Mouse (Mus musculus) heart, embryonic 12.5 days (tissue): ENCODE results near the gene Defb23. TPM values are rescaled to one million over a fixed set of nuclear protein-coding genes. Genes with fewer than 3 reads are reported as not detected.

ENCODE experiments used
- ATAC-seq: fragments of 200-750 bp; cut with Nextera tagmentation; 2 replicates; pipeline ENCODE4 v1.8.0; 2017; ENCODE audit warnings: moderate TSS enrichment, moderate library complexity; ENCODE audit not compliant: insufficient number of reproducible peaks, low FRiP score
- H3K27ac ChIP-seq: fragments of 300-500 bp; sonication (generic); 2 replicates; pipeline ENCODE4 v1.5.1; 2016; ENCODE audit warnings: mild to moderate bottlenecking, moderate library complexity; ENCODE audit not compliant: poor library complexity, severe bottlenecking
- H3K27me3 ChIP-seq: fragments of 300-500 bp; sonication (generic); replicated peaks from 2 replicates; pipeline ENCODE4 v1.6.1; 2016; ENCODE audit warnings: mild to moderate bottlenecking, moderate library complexity
- H3K36me3 ChIP-seq: fragments of 300-500 bp; sonication (generic); 2 replicates; pipeline ENCODE4 v1.6.1; 2016; ENCODE audit warnings: mild to moderate bottlenecking, moderate library complexity
- H3K4me1 ChIP-seq: fragments of 300-500 bp; sonication (generic); replicated peaks from 2 replicates; pipeline ENCODE4 v1.6.1; 2016; ENCODE audit warnings: mild to moderate bottlenecking
- H3K4me2 ChIP-seq: fragments of 300-500 bp; sonication (generic); 2 replicates; pipeline ENCODE4 v1.6.1; 2016; ENCODE audit warnings: mild to moderate bottlenecking, moderate library complexity
- H3K4me3 ChIP-seq: fragments of 300-500 bp; sonication (generic); 2 replicates; pipeline ENCODE4 v1.5.1; 2016; ENCODE audit warnings: mild to moderate bottlenecking
- H3K9ac ChIP-seq: fragments of 300-500 bp; sonication (generic); 2 replicates; pipeline ENCODE4 v1.6.1; 2016; ENCODE audit warnings: mild to moderate bottlenecking, moderate library complexity
- H3K9me3 ChIP-seq: fragments of 300-500 bp; sonication (generic); replicated peaks from 2 replicates; pipeline ENCODE4 v1.6.1; 2016; ENCODE audit warnings: mild to moderate bottlenecking, moderate library complexity
- WGBS: fragments of 180-500 bp; shearing (Covaris S2); methylation state at CpG from one replicate; pipeline ENCODE4 v1.1.7; 2016; 5-methylcytosine and 5-hydroxymethylcytosine counted together
- polyA plus RNA-seq: library from polyadenylated mRNA; unstranded; fragments of >200 nt; fragmentation: Nextera tagmentation; extraction: Ambion mirVana; gene quantifications from 2 replicates; pipeline ENCODE4 v1.2.1, GENCODE M21; 2016

The Defb23 gene
- polyA plus RNA-seq: not detected in 2 replicates

DNA sequence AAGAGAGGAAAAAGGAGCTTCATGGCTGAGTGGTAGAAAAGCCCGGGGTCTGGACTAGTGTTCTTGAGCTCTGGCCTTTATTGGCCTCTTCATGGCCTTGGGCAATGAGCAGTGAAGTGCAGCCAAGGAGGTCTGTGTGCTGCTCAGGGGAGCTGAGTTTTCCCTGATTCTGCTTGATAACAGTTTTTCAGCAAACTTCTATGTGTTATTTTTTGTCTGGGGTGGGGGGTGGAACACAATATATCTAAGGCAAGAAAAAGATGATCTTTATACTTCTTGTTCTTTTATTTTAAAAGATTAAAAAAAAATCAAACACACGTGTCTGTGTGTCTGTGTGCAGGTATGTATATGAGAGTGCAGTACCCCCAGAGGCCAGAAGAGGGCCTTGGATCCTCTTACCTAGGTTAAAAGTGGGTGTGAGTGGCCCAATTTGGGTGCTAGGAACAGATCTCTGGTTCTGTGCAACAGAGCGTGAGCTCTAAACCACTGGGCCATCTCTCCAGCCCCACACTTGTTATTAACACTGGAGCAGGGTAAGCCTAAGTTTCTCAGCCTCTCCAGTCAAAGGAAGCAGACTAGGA lies at the start of gene Defb23:
TSS of gene Defb23 (minus strand) at position 51 of the 581 bp plus-strand sequence.
- peaks cover 13% of the 10 kb centered on the region; the same call in 1 of the 2 replicates for H3K9me3 ChIP-seq
- H3K4me1 ChIP-seq: no peaks in the 10 kb centered on the region
- H3K27me3 ChIP-seq: 0 out of 2 replicates have a peak, but pooled peaks cover 4% of the 10 kb centered on the region
- H3K36me3 ChIP-seq: no peaks in the 10 kb centered on the region
- no peak for ATAC-seq
- no peak within 1 kb of the TSS for H3K27ac ChIP-seq
- H3K4me3 ChIP-seq: no peak within 1 kb of the TSS
- H3K9ac ChIP-seq: no peak within 1 kb of the TSS
- H3K4me2 ChIP-seq: no peak within 1 kb of the TSS
- 85% methylated on average over 3 of the region's 3 CpGs for WGBS

DNA sequence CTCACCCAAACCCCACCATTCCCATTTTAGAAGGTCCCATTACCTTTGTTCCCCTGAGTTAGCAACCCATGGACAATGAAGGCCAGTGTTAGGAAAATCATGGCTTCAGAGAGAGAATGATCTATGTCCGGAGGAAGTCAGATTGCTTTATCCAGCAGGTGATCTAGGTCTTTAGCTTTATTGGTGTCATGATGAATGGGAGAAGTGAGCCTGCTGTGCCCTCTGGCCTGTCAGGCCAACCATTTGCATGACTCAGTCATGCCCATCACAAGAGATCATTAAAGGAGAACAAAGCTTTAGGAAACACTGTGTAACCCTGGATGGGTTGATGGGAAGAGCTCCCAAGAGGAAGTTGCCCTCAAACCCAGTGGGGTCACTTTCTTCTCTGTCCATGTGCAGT lies 47.2 kb upstream of the Defb23 start, which contains the start of gene Defb26:
TSS of gene Defb26 (minus strand) at position 101 of the 400 bp plus-strand sequence.
- H3K36me3 ChIP-seq: no peaks in the 10 kb centered on the region
- no peak for ATAC-seq
- no peak within 1 kb of the TSS for H3K4me2 ChIP-seq
- WGBS: 82% methylated on average over 1 of the region's 1 CpGs
- no peaks in the 10 kb centered on the region for H3K9me3 ChIP-seq
- no peak within 1 kb of the TSS for H3K27ac ChIP-seq
- H3K4me3 ChIP-seq: no peak within 1 kb of the TSS
- H3K27me3 ChIP-seq: no peaks in the 10 kb centered on the region
- no peak within 1 kb of the TSS for H3K9ac ChIP-seq
- no peaks in the 10 kb centered on the region for H3K4me1 ChIP-seq

GRCm38 (mm10) chr2:152503950-152504349 lies 39.5 kb upstream of the Defb23 start:
- H3K27ac ChIP-seq: no peak overlapping the region
- H3K9me3 ChIP-seq: no peaks in the 10 kb centered on the region
- no peaks in the 10 kb centered on the region for H3K36me3 ChIP-seq
- no peaks in the 10 kb centered on the region for H3K27me3 ChIP-seq
- ATAC-seq: no peak
- H3K4me1 ChIP-seq: no peaks in the 10 kb centered on the region
- no peak overlapping the region for H3K4me2 ChIP-seq
- no peak overlapping the region for H3K4me3 ChIP-seq
- H3K9ac ChIP-seq: no peak overlapping the region
- WGBS: 62% methylated on average over 2 of the region's 2 CpGs

- WGBS: 73% methylated on average over 6 of the region's 6 CpGs
- no peak for ATAC-seq
- Histone ChIP-seq H3K4me1 (no peaks in the 10 kb centered on the region), H3K27ac (no peak overlapping the region), H3K4me2 (no peak overlapping the region), H3K36me3 (no peaks in the 10 kb centered on the region), H3K4me3 (no peak overlapping the region), H3K27me3 (no peaks in the 10 kb centered on the region), H3K9ac (no peak overlapping the region), H3K9me3 (no peaks in the 10 kb centered on the region)
These were observed 36.4 kb upstream of the Defb23 start for GRCm38 (mm10) chr2:152500863-152501229.

- no peaks in the 10 kb centered on the region for H3K9me3 ChIP-seq
- H3K4me2 ChIP-seq: no peak overlapping the region
- 49% methylated on average over 7 of the region's 7 CpGs for WGBS
- H3K27ac ChIP-seq: no peak overlapping the region
- no peaks in the 10 kb centered on the region for H3K4me1 ChIP-seq
- no peak overlapping the region for H3K4me3 ChIP-seq
- no peaks in the 10 kb centered on the region for H3K36me3 ChIP-seq
- no peaks in the 10 kb centered on the region for H3K27me3 ChIP-seq
- ATAC-seq: no peak
- no peak overlapping the region for H3K9ac ChIP-seq
These were observed 35.9 kb upstream of the Defb23 start for GRCm38 (mm10) chr2:152500204-152500862.

- no peak overlapping the region for H3K4me2 ChIP-seq
- no peaks in the 10 kb centered on the region for H3K27me3 ChIP-seq
- H3K4me1 ChIP-seq: no peaks in the 10 kb centered on the region
- H3K27ac ChIP-seq: no peak overlapping the region
- H3K36me3 ChIP-seq: no peaks in the 10 kb centered on the region
- no peak overlapping the region for H3K4me3 ChIP-seq
- WGBS: 74% methylated on average over 6 of the region's 6 CpGs
- no peak overlapping the region for H3K9ac ChIP-seq
- ATAC-seq: no peak
- no peaks in the 10 kb centered on the region for H3K9me3 ChIP-seq
These were observed 33.6 kb upstream of the Defb23 start for GRCm38 (mm10) chr2:152498020-152498419.

GRCm38 (mm10) chr2:152493151-152493550 lies 28.7 kb upstream of the Defb23 start:
- H3K4me2 ChIP-seq: no peak overlapping the region
- ATAC-seq: no peak
- no peak overlapping the region for H3K27ac ChIP-seq
- H3K4me1 ChIP-seq: no peaks in the 10 kb centered on the region
- no peak overlapping the region for H3K9ac ChIP-seq
- H3K4me3 ChIP-seq: no peak overlapping the region
- WGBS: 75% methylated on average over 6 of the region's 6 CpGs
- H3K27me3 ChIP-seq: no peaks in the 10 kb centered on the region
- no peaks in the 10 kb centered on the region for H3K9me3 ChIP-seq
- no peaks in the 10 kb centered on the region for H3K36me3 ChIP-seq

GRCm38 (mm10) chr2:152490038-152490437 lies 25.6 kb upstream of the Defb23 start, which contains the start of gene Defb22:
TSS of gene Defb22 (minus strand) at chr2:152490138.
- no peaks in the 10 kb centered on the region for H3K36me3 ChIP-seq
- H3K4me3 ChIP-seq: no peak within 1 kb of the TSS
- no peaks in the 10 kb centered on the region for H3K4me1 ChIP-seq
- H3K4me2 ChIP-seq: no peak within 1 kb of the TSS
- H3K9me3 ChIP-seq: peaks cover 3% of the 10 kb centered on the region; the same call in 1 of the 2 replicates
- no peak within 1 kb of the TSS for H3K27ac ChIP-seq
- no peak for ATAC-seq
- no peaks in the 10 kb centered on the region for H3K27me3 ChIP-seq
- no peak within 1 kb of the TSS for H3K9ac ChIP-seq

GRCm38 (mm10) chr2:152487024-152487423 lies 22.6 kb upstream of the Defb23 start:
- no peaks in the 10 kb centered on the region for H3K36me3 ChIP-seq
- no peak overlapping the region for H3K4me2 ChIP-seq
- no peak overlapping the region for H3K4me3 ChIP-seq
- no peak for ATAC-seq
- WGBS: 74% methylated on average over 2 of the region's 2 CpGs
- no peak overlapping the region for H3K27ac ChIP-seq
- H3K9me3 ChIP-seq: peaks cover 3% of the 10 kb centered on the region; the same call in 1 of the 2 replicates
- no peaks in the 10 kb centered on the region for H3K4me1 ChIP-seq
- no peaks in the 10 kb centered on the region for H3K27me3 ChIP-seq
- H3K9ac ChIP-seq: no peak overlapping the region

- H3K4me2 ChIP-seq: no peak overlapping the region
- H3K9me3 ChIP-seq: no peaks in the 10 kb centered on the region
- H3K36me3 ChIP-seq: no peaks in the 10 kb centered on the region
- H3K27ac ChIP-seq: no peak overlapping the region
- no peak overlapping the region for H3K9ac ChIP-seq
- ATAC-seq: no peak
- H3K27me3 ChIP-seq: no peaks in the 10 kb centered on the region
- 83% methylated on average over 7 of the region's 7 CpGs for WGBS
- no peak overlapping the region for H3K4me3 ChIP-seq
- H3K4me1 ChIP-seq: no peaks in the 10 kb centered on the region
These were observed 17.3 kb upstream of the Defb23 start for GRCm38 (mm10) chr2:152481726-152482125.

GRCm38 (mm10) chr2:152480881-152481280 lies 16.5 kb upstream of the Defb23 start:
- Histone ChIP-seq H3K4me3 (no peak overlapping the region), H3K27ac (no peak overlapping the region), H3K9ac (no peak overlapping the region), H3K4me1 (no peaks in the 10 kb centered on the region), H3K36me3 (no peaks in the 10 kb centered on the region), H3K9me3 (no peaks in the 10 kb centered on the region), H3K27me3 (no peaks in the 10 kb centered on the region), H3K4me2 (no peak overlapping the region)
- ATAC-seq: no peak
- WGBS: 79% methylated on average over 3 of the region's 3 CpGs
